Mouse (Mus musculus) Patski (cell line): ENCODE measurements around the gene Msantd1. TPM values are rescaled to one million over a fixed set of nuclear protein-coding genes. Genes with fewer than 3 reads are reported as not detected.

Experiments
- ATAC-seq: fragments of 100-300 bp; one replicate; pipeline ENCODE4 v1.8.0; 2021
- CTCF ChIA-PET: fragments of 350-600 bp; sonication (Branson Sonifier 250); formaldehyde crosslinking; loops from one replicate; lab custom pipeline; 2022; ENCODE audit warnings: inconsistent platforms; lab: Charles Lee
- POLR2A ChIA-PET: fragments of 350-600 bp; sonication (Branson Sonifier 250); formaldehyde crosslinking; loops from one replicate; lab custom pipeline; 2022; ENCODE audit warnings: antibody characterized with exemption, inconsistent platforms; lab: Charles Lee
- DNase-seq: peaks from one replicate; pipeline ENCODE4 v3.0.0-alpha.2; 2011; ENCODE audit warnings: low read depth, low spot score
- H3K27me3 ChIP-seq: fragments of 371-371 bp; one replicate; pipeline ENCODE4 v1.5.1; 2021
- CTCF ChIP-seq: fragments of 100-300 bp; IDR thresholded peaks from one replicate; pipeline ENCODE4 v1.5.1; 2021
- in situ Hi-C: fragments of 300-500 bp; cut with MboI; formaldehyde crosslinking; loops from 3 replicates; pipeline ENCODE4 v1.11.1; 2018; ENCODE audit warnings: low pct_unique_long_range_greater_than_20kb, mixed read lengths
- polyA plus RNA-seq: library from polyadenylated mRNA; unstranded; gene quantifications from one replicate; pipeline ENCODE4 v1.2.3, GENCODE M21; 2021

Gene Msantd1
- polyA plus RNA-seq, 1 experiment from 2014 or later: 1.8 TPM

GRCm38 (mm10) chr5:34924519-34924918, 16.7 kb downstream of the Msantd1 start:
- DNase-seq: no peak
- no peak for TF ChIP-seq CTCF
- ChIA-PET POLR2A (no interaction called here), CTCF (interaction anchor here (2.7 kb wide), 1 partner anchor 9 kb away, joined by 13 read pairs; no protein-coding TSS in a partner anchor)
- H3K27me3 ChIP-seq: no peaks in the 10 kb centered on the region
- in situ Hi-C loops: no loop called here
- no peak for ATAC-seq

- ATAC-seq (no peak), DNase-seq (no peak)
- no peaks in the 10 kb centered on the region for H3K27me3 ChIP-seq
- ChIA-PET CTCF (no interaction called here), POLR2A (no interaction called here)
- no peak for TF ChIP-seq CTCF
- in situ Hi-C loops: no loop called here
Measured at GRCm38 (mm10) chr5:34927648-34928047, 19.8 kb downstream of the Msantd1 start.

DNA sequence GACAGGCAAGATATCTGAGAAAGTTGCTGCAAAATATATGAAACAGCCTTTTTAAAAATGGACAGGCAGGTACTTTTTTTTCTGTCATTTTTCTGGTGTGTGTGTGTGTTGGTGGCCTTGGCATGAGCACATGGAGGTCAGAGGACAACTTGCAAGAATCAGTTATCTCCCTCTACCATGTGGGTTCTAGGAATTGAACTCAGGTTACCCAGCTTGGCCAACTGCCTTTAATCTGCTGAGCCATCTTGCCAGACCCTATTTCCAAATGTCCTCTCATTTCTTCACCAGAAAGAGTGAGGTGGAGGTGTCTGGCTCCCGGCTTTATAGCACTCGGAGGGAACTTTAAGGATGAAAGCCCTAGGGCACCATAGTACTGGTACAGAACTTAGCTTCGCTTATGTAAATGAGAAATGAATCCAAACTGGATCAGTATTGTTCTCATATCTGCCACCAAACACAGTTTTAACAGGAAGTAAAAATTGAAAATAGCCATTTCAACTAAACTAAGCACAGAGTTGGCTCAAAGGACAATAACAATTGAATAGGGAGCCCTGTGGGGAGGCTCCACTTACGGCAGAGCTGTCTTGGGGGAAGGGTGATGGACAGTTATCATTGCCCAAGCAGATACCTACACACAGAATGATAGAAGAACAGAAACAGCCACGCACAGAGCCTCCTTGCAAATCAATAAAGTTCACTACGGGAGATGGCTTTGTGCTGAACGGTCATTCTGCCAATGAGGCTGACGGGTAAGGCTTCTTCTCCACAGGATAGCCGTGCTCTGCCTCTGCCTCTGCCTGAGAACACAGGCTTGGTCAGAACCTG, 22.6 kb downstream of the Msantd1 start:
- TF ChIP-seq CTCF: no peak
- no peak for DNase-seq
- no peak for ATAC-seq
- H3K27me3 ChIP-seq: no peaks in the 10 kb centered on the region
- ChIA-PET CTCF (interaction anchor here (1.0 to 1.7 kb wide), 2 partner anchors 13 to 15 kb away, joined by 3 to 4 read pairs; no protein-coding TSS in a partner anchor), POLR2A (no interaction called here)
- in situ Hi-C loops: no loop called here

GRCm38 (mm10) chr5:34931091-34931490, 23.3 kb downstream of the Msantd1 start:
- in situ Hi-C loops: no loop called here
- no peak for DNase-seq
- ATAC-seq: no peak
- ChIA-PET CTCF (interaction anchor here (1.0 to 1.7 kb wide), 4 partner anchors 12 to 63 kb away, joined by 3 to 4 read pairs (median 3); no protein-coding TSS in a partner anchor), POLR2A (no interaction called here)
- no peaks in the 10 kb centered on the region for H3K27me3 ChIP-seq
- no peak for TF ChIP-seq CTCF

- ATAC-seq: no peak
Measured at GRCm38 (mm10) chr5:34931516-34932457, 24.0 kb downstream of the Msantd1 start.

DNA sequence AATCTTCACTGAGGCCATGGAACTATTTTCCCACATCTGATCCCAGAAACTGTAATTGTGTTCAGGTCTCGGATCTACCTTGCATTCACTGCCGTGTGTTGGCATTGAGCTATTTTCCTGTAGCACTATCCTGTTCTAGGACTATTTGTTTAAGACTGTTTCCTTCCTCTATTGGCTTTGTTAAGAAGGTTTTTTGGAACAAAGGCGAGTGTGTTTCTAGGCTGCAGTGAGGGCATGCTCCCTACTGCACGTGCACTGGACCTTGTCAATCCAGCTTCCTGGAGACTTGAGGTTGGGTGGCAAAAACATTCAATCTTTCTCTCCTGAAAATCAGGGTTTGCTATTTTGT, 24.6 kb downstream of the Msantd1 start:
- no peak for DNase-seq
- in situ Hi-C loops: no loop called here
- TF ChIP-seq CTCF: no peak
- no peak for ATAC-seq
- CTCF ChIA-PET: interaction anchor here (1.0 to 1.6 kb wide), 6 partner anchors 14 to 110 kb away, joined by 3 to 4 read pairs (median 3); no protein-coding TSS in a partner anchor
- H3K27me3 ChIP-seq: no peaks in the 10 kb centered on the region
- POLR2A ChIA-PET: no interaction called here

More at GRCm38 (mm10) chr5:34931516-34932457, 24.0 kb downstream of the Msantd1 start:
- TF ChIP-seq CTCF: no peak
- DNase-seq: no peak
- H3K27me3 ChIP-seq: no peaks in the 10 kb centered on the region
- in situ Hi-C loops: no loop called here
- ChIA-PET CTCF (interaction anchor here (1.0 to 1.6 kb wide), 6 partner anchors 13 to 111 kb away, joined by 3 to 4 read pairs (median 3); no protein-coding TSS in a partner anchor), POLR2A (no interaction called here)

DNA sequence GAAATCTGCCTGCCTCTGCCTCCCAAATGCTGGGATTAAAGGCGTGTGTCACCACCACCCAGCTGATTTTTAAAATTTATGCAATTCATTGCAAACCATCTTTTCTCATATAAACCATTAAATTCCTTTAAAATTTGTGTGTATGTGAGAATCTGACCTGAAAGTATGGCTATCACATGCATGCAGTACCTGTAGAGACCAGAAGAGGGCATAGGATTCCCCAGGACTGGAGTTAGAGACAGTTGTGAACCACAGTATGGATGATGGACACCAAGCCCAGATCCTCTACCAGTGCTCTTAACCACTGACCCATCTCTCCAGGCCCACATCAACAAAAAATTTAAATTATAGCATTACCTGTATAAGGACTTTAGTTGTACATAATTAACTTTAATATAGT, 25.6 kb downstream of the Msantd1 start:
- TF ChIP-seq CTCF: no peak
- ATAC-seq: no peak
- ChIA-PET POLR2A (no interaction called here), CTCF (no interaction called here)
- no peaks in the 10 kb centered on the region for H3K27me3 ChIP-seq
- in situ Hi-C loops: no loop called here
- no peak for DNase-seq

- ChIA-PET POLR2A (no interaction called here), CTCF (no interaction called here)
- ATAC-seq (no peak), DNase-seq (no peak)
- in situ Hi-C loops: no loop called here
- H3K27me3 ChIP-seq: peaks cover 4% of the 10 kb centered on the region
- TF ChIP-seq CTCF: no peak
Measured at GRCm38 (mm10) chr5:34941710-34942470, 34.1 kb downstream of the Msantd1 start.

DNA sequence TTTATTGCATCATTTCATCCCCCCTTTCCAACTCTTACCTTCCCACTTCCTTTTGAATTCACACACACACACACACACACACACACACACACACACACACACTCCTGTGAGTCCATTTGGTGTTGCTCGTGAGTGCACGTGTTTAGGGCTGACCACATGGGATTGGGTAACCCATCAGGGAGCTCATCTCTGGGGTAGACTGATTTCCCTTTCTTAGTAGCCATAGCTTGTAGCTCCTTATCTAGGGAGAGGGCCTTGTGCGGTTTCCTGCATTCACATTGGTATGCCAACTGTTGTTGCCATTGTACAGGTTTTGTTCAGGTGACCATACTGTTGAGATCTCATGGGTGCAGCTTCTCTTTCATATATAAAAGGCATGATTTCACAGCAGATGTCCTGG, 35.6 kb downstream of the Msantd1 start:
- DNase-seq (no peak), ATAC-seq (no peak)
- H3K27me3 ChIP-seq: peaks cover 4% of the 10 kb centered on the region
- in situ Hi-C loops: no loop called here
- ChIA-PET POLR2A (interaction anchor here (0.7 kb wide), 1 partner anchor 12 kb away, joined by 3 read pairs; no protein-coding TSS in a partner anchor), CTCF (interaction anchor here (1.0 to 1.5 kb wide), 2 partner anchors 10 to 14 kb away, joined by 3 read pairs; no protein-coding TSS in a partner anchor)
- no peak for TF ChIP-seq CTCF
